Mouse (Mus musculus) C2C12 (cell line): ENCODE data around the gene Trio. TPM values are rescaled to one million over a fixed set of nuclear protein-coding genes. Genes with fewer than 3 reads are reported as not detected.

ENCODE experiments used
- H3K27me3 ChIP-seq: one replicate; pipeline ENCODE4 v1.6.1; 2011; ENCODE audit not compliant: control insufficient read depth, insufficient read depth, insufficient read length
- H3K36me3 ChIP-seq: one replicate; pipeline ENCODE4 v1.6.1; 2011; ENCODE audit not compliant: control insufficient read depth, insufficient read depth
- H3K4me3 ChIP-seq: one replicate; pipeline ENCODE4 v1.5.1; 2011; ENCODE audit warnings: mild to moderate bottlenecking, control low read depth; ENCODE audit not compliant: poor library complexity, insufficient read depth, severe bottlenecking
- H3K79me2 ChIP-seq: one replicate; pipeline ENCODE4 v1.6.1; 2011; ENCODE audit not compliant: control insufficient read depth, insufficient read depth
- H3K79me3 ChIP-seq: one replicate; pipeline ENCODE4 v1.6.1; 2011; ENCODE audit warnings: low read depth, control low read depth
- H3ac ChIP-seq: one replicate; pipeline ENCODE3; 2011; ENCODE audit warnings: low read depth; ENCODE audit not compliant: control insufficient read depth, insufficient read length
- CEBPB ChIP-seq: IDR thresholded peaks from one replicate; pipeline ENCODE4 v1.6.1; 2011; ENCODE audit warnings: low read depth, mild to moderate bottlenecking, control low read depth, moderate library complexity
- CTCF ChIP-seq: IDR thresholded peaks from one replicate; pipeline ENCODE4 v1.5.1; 2011; ENCODE audit not compliant: control insufficient read depth, insufficient read depth, insufficient read length
- FOSL1 ChIP-seq: IDR thresholded peaks from one replicate; pipeline ENCODE4 v1.8.0; 2011; ENCODE audit warnings: mild to moderate bottlenecking, low read length; ENCODE audit not compliant: poor library complexity, insufficient read depth, severe bottlenecking
- MAX ChIP-seq: IDR thresholded peaks from one replicate; pipeline ENCODE4 v1.6.1; 2011; ENCODE audit warnings: mild to moderate bottlenecking, control low read depth
- MYOD1 ChIP-seq: IDR thresholded peaks from one replicate; pipeline ENCODE4 v1.6.1; 2011; ENCODE audit warnings: low read depth; ENCODE audit not compliant: control insufficient read depth, insufficient read length
- MYOG ChIP-seq: IDR thresholded peaks from one replicate; pipeline ENCODE4 v1.6.1; 2011; ENCODE audit not compliant: control insufficient read depth, insufficient read length; ENCODE audit errors: extremely low read depth
- USF1 ChIP-seq: IDR thresholded peaks from one replicate; pipeline ENCODE4 v1.6.1; 2011; ENCODE audit warnings: low read depth, mild to moderate bottlenecking, control low read depth, moderate library complexity
- polyA plus RNA-seq: library from polyadenylated mRNA; unstranded; fragments of >200 nt; fragmentation: generic; extraction: Trizol; gene quantifications from one replicate; pipeline ENCODE4 v1.2.1, GENCODE M21; 2012; ENCODE audit warnings: missing spikeins

Trio gene
- polyA plus RNA-seq, 1 experiment: 26.2 TPM

- Histone ChIP-seq H3K27me3 (no peaks in the 10 kb centered on the region), H3K36me3 (peaks cover 39% of the 10 kb centered on the region), H3ac (no peak overlapping the region), H3K79me3 (peaks cover 96% of the 10 kb centered on the region), H3K4me3 (no peak overlapping the region), H3K79me2 (peaks cover 100% of the 10 kb centered on the region)
- TF ChIP-seq FOSL1: no peak
- no peak for TF ChIP-seq CEBPB
- TF ChIP-seq CTCF: no peak
Observed at GRCm38 (mm10) chr15:27994870-27995269, 30.8 kb downstream of the Trio start.

- Histone ChIP-seq H3K4me3 (no peak overlapping the region), H3K36me3 (peaks cover 39% of the 10 kb centered on the region), H3ac (no peak overlapping the region), H3K79me2 (peaks cover 100% of the 10 kb centered on the region), H3K79me3 (peaks cover 96% of the 10 kb centered on the region), H3K27me3 (no peaks in the 10 kb centered on the region)
- TF ChIP-seq FOSL1 (no peak), CTCF (no peak), USF1 (no peak), MYOD1 (no peak), MYOG (no peak), CEBPB (no peak), MAX (no peak)
Observed at GRCm38 (mm10) chr15:27993528-27993927, 32.1 kb downstream of the Trio start.

- TF ChIP-seq MYOD1 (no peak), CTCF (no peak), MYOG (no peak), MAX (no peak), USF1 (no peak), FOSL1 (no peak), CEBPB (no peak)
- Histone ChIP-seq H3K27me3 (no peaks in the 10 kb centered on the region), H3K36me3 (peaks cover 39% of the 10 kb centered on the region), H3K4me3 (no peak overlapping the region), H3K79me2 (peaks cover 100% of the 10 kb centered on the region), H3K79me3 (peaks cover 98% of the 10 kb centered on the region), H3ac (no peak overlapping the region)
Observed at GRCm38 (mm10) chr15:27992596-27992995, 33.1 kb downstream of the Trio start.

GRCm38 (mm10) chr15:27991892-27992593 lies 33.6 kb downstream of the Trio start:
- peaks cover 100% of the 10 kb centered on the region for H3K79me3 ChIP-seq
- H3K27me3 ChIP-seq: no peaks in the 10 kb centered on the region
- no peak overlapping the region for H3ac ChIP-seq
- peaks cover 39% of the 10 kb centered on the region for H3K36me3 ChIP-seq
- H3K79me2 ChIP-seq: peaks cover 100% of the 10 kb centered on the region
- no peak for TF ChIP-seq MAX
- TF ChIP-seq CEBPB: no peak
- no peak for TF ChIP-seq FOSL1
- TF ChIP-seq MYOD1: no peak
- no peak for TF ChIP-seq USF1
- TF ChIP-seq MYOG: no peak
- no peak for TF ChIP-seq CTCF
- no peak overlapping the region for H3K4me3 ChIP-seq

- peaks cover 33% of the 10 kb centered on the region for H3K36me3 ChIP-seq
- no peak for TF ChIP-seq MAX
- TF ChIP-seq USF1: no peak
- TF ChIP-seq MYOG: no peak
- no peak for TF ChIP-seq MYOD1
- TF ChIP-seq CTCF: no peak
- no peak for TF ChIP-seq CEBPB
- TF ChIP-seq FOSL1: no peak
- no peak overlapping the region for H3ac ChIP-seq
- H3K4me3 ChIP-seq: no peak overlapping the region
- H3K79me2 ChIP-seq: peaks cover 100% of the 10 kb centered on the region
- no peaks in the 10 kb centered on the region for H3K27me3 ChIP-seq
- peaks cover 100% of the 10 kb centered on the region for H3K79me3 ChIP-seq
Observed at GRCm38 (mm10) chr15:27991066-27991701, 34.5 kb downstream of the Trio start.

GRCm38 (mm10) chr15:27987979-27988378 lies 37.7 kb downstream of the Trio start:
- Histone ChIP-seq H3K36me3 (peaks cover 8% of the 10 kb centered on the region), H3K79me2 (peaks cover 100% of the 10 kb centered on the region), H3ac (no peak overlapping the region), H3K79me3 (peaks cover 99% of the 10 kb centered on the region), H3K27me3 (no peaks in the 10 kb centered on the region), H3K4me3 (no peak overlapping the region)
- TF ChIP-seq CTCF (no peak), CEBPB (no peak), USF1 (no peak), FOSL1 (no peak), MYOD1 (no peak), MAX (no peak), MYOG (no peak)
